Mouse (Mus musculus): ENCODE results near the gene Krtap5-1. TPM values are rescaled to one million over a fixed set of nuclear protein-coding genes. Genes with fewer than 3 reads are reported as not detected.

Krtap5-1 gene
- total RNA-seq, 1 experiment from 2014 or later: not detected

DNA sequence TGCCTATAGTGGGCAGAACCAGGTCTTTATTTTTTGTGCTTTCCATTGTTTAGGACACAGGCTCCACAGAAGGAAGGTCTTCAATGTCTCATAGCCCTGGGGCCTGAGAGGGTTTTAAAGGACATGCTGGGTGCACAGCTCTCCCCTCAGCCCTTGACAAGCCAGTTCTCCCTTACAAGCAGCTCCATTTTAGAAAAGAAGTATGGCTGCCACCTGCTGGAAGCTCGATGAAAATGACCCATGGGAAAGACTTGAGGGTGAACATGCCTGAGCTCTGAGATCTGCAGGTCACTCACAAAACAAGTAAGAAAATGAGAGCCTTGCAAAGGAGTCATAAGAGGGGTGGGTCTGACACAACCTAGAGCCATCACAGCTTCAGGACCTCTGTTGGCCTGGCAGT, 47.1 kb downstream of the Krtap5-1 start:
- ATAC-seq (replicated peaks in 1 of 2; ENCODE audit: insufficient read depth in 1 of 2, low FRiP score in 2 of 2, low TSS enrichment in 1 of 2, low read depth in 1 of 2, poor library complexity in 2 of 2, severe bottlenecking in 2 of 2): peak; percentile 43 to 51; a peak in 1 of 4 replicates

Other genes with a start within 250 kb of the Krtap5-1 start
- gene Mob2, start 236.1 kb downstream of the Krtap5-1 start, total RNA-seq (2017): 53.6 and 72.9 TPM in 2 replicates
- gene Dusp8, start 201.3 kb downstream of the Krtap5-1 start, total RNA-seq (2017): 0.15 TPM in 1 of 2 replicates, not detected in the other
- gene Gm45618, start 176.4 kb downstream of the Krtap5-1 start, total RNA-seq (2017): not detected in 2 replicates
- gene Gm39115, start 161.1 kb downstream of the Krtap5-1 start, total RNA-seq (2017): not detected in 2 replicates
- gene Gm45337, start 152.5 kb downstream of the Krtap5-1 start, total RNA-seq (2017): not detected in 2 replicates
- not detected in 2 replicates for gene Gm29735, start 140.0 kb downstream of the Krtap5-1 start, total RNA-seq (2017)
- not detected in 2 replicates for gene Gm4553, start 131.4 kb downstream of the Krtap5-1 start, total RNA-seq (2017)
- gene Krtap5-2, start 121.1 kb downstream of the Krtap5-1 start, total RNA-seq (2017): not detected in 2 replicates
- not detected in 2 replicates for gene Gm10153, start 106.7 kb downstream of the Krtap5-1 start, total RNA-seq (2017)
- gene Krtap5-3, start 95.8 kb downstream of the Krtap5-1 start, total RNA-seq (2017): not detected in 2 replicates
- gene Gm7579, start 85.3 kb downstream of the Krtap5-1 start, total RNA-seq (2017): not detected in 2 replicates
- not detected in 2 replicates for gene Krtap5-5, start 67.1 kb downstream of the Krtap5-1 start, total RNA-seq (2017)
- not detected in 2 replicates for gene Gm40460, start 56.0 kb downstream of the Krtap5-1 start, total RNA-seq (2017)
- not detected in 2 replicates for gene Gm2431, start 38.8 kb downstream of the Krtap5-1 start, total RNA-seq (2017)
- gene Gm4559, start 22.8 kb downstream of the Krtap5-1 start, total RNA-seq (2017): not detected in 2 replicates
- not detected in 2 replicates for gene Krtap5-4, start 6.4 kb upstream of the Krtap5-1 start, total RNA-seq (2017)
- gene Ifitm10, start 76.6 kb upstream of the Krtap5-1 start, total RNA-seq (2017): not detected in 2 replicates
- gene Gm49369, start 85.5 kb upstream of the Krtap5-1 start, total RNA-seq (2017): 18.0 and 43.2 TPM in 2 replicates
- 123 and 168 TPM in 2 replicates for gene Ctsd, start 90.9 kb upstream of the Krtap5-1 start, total RNA-seq (2017)
- gene Syt8, start 137.7 kb upstream of the Krtap5-1 start, total RNA-seq (2017): not detected in 2 replicates
- gene Tnni2, start 144.7 kb upstream of the Krtap5-1 start, total RNA-seq (2017): 8.2 and 12.3 TPM in 2 replicates
- gene Lsp1, start 163.7 kb upstream of the Krtap5-1 start, total RNA-seq (2017): 233 and 282 TPM in 2 replicates
- gene Tnnt3, start 201.7 kb upstream of the Krtap5-1 start, total RNA-seq (2017): 0.55 and 9.3 TPM in 2 replicates
- gene Mrpl23, start 235.6 kb upstream of the Krtap5-1 start, total RNA-seq (2017): 28.1 and 42.5 TPM in 2 replicates

Measured in hematopoietic stem cell, adult 5-6 weeks (primary cell).